Mouse (Mus musculus) heart, postnatal 10 days (tissue): ENCODE data around the gene Tmem151b. TPM values are rescaled to one million over a fixed set of nuclear protein-coding genes. Genes with fewer than 3 reads are reported as not detected.

ENCODE experiments used
- DNase-seq, 2 experiments: peaks; one replicate each; pipeline ENCODE4 v3.0.0; 2021
- intact Hi-C: fragments of 180-260 bp; cut with DNase I; formaldehyde crosslinking; loops from one replicate; pipeline ENCODE4 v1.15.1; 2025
- total RNA-seq, 2 experiments: library from RNA; stranded (reverse); gene quantifications; 2 replicates each; pipeline ENCODE4 v1.2.3; 2021

The Tmem151b gene
- total RNA-seq: under 1 TPM; 0.05 to 0.12 TPM

- intact Hi-C loops: no loop called here
- DNase-seq: no peak
Observed at GRCm38 (mm10) chr17:45549617-45550181, at the start of gene Tmem151b. Gene Tmem151b, minus strand, starts transcription at chr17:45549677.

GRCm38 (mm10) chr17:45598891-45599290 is 49.4 kb upstream of the Tmem151b start:
- intact Hi-C loops: no loop called here

GRCm38 (mm10) chr17:45598376-45598775 is 48.9 kb upstream of the Tmem151b start:
- DNase-seq: no peak
- intact Hi-C loops: no loop called here

More at GRCm38 (mm10) chr17:45598891-45599290, 49.4 kb upstream of the Tmem151b start:
- no peak for DNase-seq

- DNase-seq: peak in 1 of 2 experiments; percentile 67
- intact Hi-C loops: loop anchor here (2.0 kb wide), 2 partner anchors 17 to 21 kb away; no protein-coding TSS in a partner anchor
Observed at GRCm38 (mm10) chr17:45597787-45598186, 48.3 kb upstream of the Tmem151b start.

- peak; percentile 91 for DNase-seq
- intact Hi-C loops: loop anchor here (2.0 kb wide), 2 partner anchors 16 to 22 kb away; no protein-coding TSS in a partner anchor
Observed at GRCm38 (mm10) chr17:45596631-45597396, 47.3 kb upstream of the Tmem151b start.

- DNase-seq: no peak
- intact Hi-C loops: loop anchor here (2.0 kb wide), 2 partner anchors 15 to 23 kb away; no protein-coding TSS in a partner anchor
Observed at GRCm38 (mm10) chr17:45595736-45596390, 46.4 kb upstream of the Tmem151b start.

GRCm38 (mm10) chr17:45594881-45595735 is 45.6 kb upstream of the Tmem151b start:
- peak; percentile 89 for DNase-seq
- intact Hi-C loops: no loop called here

GRCm38 (mm10) chr17:45594195-45594594 is 44.7 kb upstream of the Tmem151b start:
- no peak for DNase-seq
- intact Hi-C loops: no loop called here

GRCm38 (mm10) chr17:45593479-45593878 is 44.0 kb upstream of the Tmem151b start:
- intact Hi-C loops: no loop called here
- DNase-seq: peak in 1 of 2 experiments; percentile 40

GRCm38 (mm10) chr17:45592606-45593431 is 43.3 kb upstream of the Tmem151b start:
- peak; percentile 71 to 75 for DNase-seq
- intact Hi-C loops: no loop called here

GRCm38 (mm10) chr17:45591701-45592605 is 42.5 kb upstream of the Tmem151b start:
- intact Hi-C loops: no loop called here
- DNase-seq: peak; percentile 84 to 86

- intact Hi-C loops: no loop called here
- DNase-seq: no peak
Observed at GRCm38 (mm10) chr17:45590410-45590809, 40.9 kb upstream of the Tmem151b start.

GRCm38 (mm10) chr17:45589844-45590243 is 40.4 kb upstream of the Tmem151b start:
- no peak for DNase-seq
- intact Hi-C loops: no loop called here

GRCm38 (mm10) chr17:45589236-45589635 is 39.8 kb upstream of the Tmem151b start:
- intact Hi-C loops: no loop called here
- DNase-seq: no peak

- intact Hi-C loops: no loop called here
- no peak for DNase-seq
Observed at GRCm38 (mm10) chr17:45588370-45588769, 38.9 kb upstream of the Tmem151b start.

- no peak for DNase-seq
- intact Hi-C loops: no loop called here
Observed at GRCm38 (mm10) chr17:45586449-45586837, 37.0 kb upstream of the Tmem151b start.

- no peak for DNase-seq
- intact Hi-C loops: no loop called here
Observed at GRCm38 (mm10) chr17:45585725-45586448, 36.4 kb upstream of the Tmem151b start.
